Mouse (Mus musculus) limb, embryonic 15.5 days (tissue): Measurements from ENCODE around the gene Oprm1. TPM values are rescaled to one million over a fixed set of nuclear protein-coding genes. Genes with fewer than 3 reads are reported as not detected.

ENCODE experiments used
- polyA plus RNA-seq: library from polyadenylated mRNA; unstranded; fragments of >200 nt; fragmentation: Nextera tagmentation; extraction: Ambion mirVana; gene quantifications from 2 replicates; pipeline ENCODE4 v1.2.1, GENCODE M21; 2015

Gene Oprm1
- polyA plus RNA-seq, 1 experiment from 2014 or later: not detected

Other genes with a start within 250 kb of the Oprm1 start
- gene Gm10945, start 3.3 kb downstream of the Oprm1 start, polyA plus RNA-seq: not detected in 2 replicates